Mouse (Mus musculus): Measurements from ENCODE around the gene Ppp1r18. TPM values are rescaled to one million over a fixed set of nuclear protein-coding genes. Genes with fewer than 3 reads are reported as not detected.

The Ppp1r18 gene
- total RNA-seq, 2 experiments from 2014 or later = 3.9 to 7.9 TPM

DNA sequence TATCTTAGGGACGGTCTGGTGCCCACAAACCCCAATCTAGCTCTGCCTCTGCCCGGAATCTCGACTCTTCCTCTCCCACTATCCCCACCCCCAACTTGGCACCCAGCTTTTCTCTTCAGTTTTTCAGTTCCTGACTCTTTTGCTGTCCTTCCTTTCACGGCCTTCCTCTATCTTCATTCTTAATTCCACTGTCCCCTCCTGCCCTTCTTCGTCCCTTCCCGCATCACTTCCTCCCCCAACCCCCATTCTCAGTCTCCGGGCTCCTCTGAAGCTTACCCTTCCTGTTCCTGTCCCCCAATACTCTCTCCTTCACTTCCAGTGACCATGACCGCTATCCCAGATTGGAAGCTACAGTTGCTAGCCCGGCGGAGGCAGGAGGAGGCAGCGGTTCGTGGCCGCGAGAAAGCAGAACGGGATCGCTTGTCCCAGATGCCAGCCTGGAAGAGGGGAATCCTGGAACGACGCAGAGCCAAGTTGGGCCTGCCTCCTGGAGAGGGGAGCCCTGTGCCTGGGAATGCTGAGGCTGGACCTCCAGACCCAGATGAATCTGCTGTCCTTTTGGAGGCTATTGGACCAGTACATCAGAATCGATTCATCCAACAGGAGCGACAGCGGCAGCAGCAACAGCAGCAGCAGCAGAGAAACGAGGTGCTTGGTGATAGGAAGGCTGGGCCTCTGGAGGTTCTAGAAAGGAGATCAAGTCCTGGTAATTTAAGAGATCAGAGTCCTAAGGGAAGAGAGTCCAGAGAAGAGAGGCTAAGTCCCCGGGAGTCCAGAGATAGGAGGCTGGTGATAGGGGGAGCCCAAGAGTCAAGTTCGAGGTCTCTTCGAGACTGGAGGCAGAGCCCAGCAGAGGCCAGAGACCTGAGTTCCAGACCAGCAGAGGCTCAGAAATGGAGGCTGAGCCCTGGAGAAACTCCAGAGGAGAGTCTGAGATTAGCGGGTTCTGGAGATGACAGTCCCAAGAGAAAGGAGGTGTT is 1.8 kb downstream of the Ppp1r18 start:
- intact Hi-C loops (cut with DNase I) = no loop called here
- TF ChIP-seq CTCF (IDR thresholded peaks at IDR 0.05) = peak; percentile 43
- DNase-seq = peak; percentile 54
- H3K4me3 ChIP-seq = peak overlapping the region; percentile 78
- peak overlapping the region; percentile 96 for H3K27ac ChIP-seq

DNA sequence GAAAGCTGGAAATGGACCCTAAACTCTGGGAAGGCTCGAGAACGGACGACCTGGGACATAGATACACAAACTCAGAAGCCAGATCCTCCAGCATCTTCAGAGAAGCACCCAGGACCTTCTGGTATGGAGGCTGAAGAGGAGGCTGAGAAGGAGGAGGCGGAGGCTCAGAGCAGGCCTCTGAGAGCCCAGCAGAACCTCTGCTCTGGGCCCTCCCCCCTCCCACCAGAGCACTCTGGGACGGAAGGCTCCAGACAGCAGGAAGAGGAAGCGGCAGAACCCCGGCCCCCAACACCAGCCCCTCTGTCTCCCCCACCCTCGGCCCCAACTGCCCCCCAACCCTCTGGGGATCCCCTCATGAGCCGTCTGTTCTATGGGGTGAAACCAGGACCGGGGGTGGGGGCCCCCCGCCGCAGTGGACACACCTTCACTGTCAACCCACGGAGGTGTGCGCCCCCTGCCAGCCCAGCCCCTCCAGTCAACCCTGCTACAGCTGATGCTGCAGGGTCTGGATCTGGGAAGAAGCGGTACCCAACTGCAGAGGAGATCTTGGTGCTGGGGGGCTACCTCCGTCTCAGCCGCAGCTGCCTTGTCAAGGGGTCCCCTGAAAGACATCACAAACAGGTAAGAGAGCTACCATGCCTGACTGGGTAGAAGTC is 2.9 kb downstream of the Ppp1r18 start:
- TF ChIP-seq CTCF (IDR thresholded peaks at IDR 0.05) = no peak
- Histone ChIP-seq H3K4me3 (peak overlapping the region; percentile 78), H3K27ac (peak overlapping the region; percentile 96)
- intact Hi-C loops (cut with DNase I) = no loop called here
- peak; percentile 42 for DNase-seq

DNA sequence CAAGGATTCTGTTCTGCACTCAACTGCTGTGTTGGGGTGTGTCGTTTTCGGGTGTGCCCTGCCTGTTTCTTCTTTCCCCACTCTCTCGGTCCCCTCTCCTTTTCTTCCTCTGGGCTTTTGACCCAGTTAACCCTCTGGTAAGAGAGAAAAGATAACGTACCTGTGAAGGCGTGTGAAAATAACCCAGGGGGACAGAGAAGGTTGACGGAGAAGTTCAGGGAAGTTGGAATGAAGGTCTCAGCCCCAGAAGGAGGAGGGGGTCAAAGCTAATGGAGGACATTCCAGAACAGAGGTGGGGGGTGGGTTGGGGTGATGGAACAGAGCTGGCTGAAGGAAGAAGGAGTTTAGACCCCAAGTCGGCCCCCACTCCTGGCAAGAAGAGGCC is 3.6 kb downstream of the Ppp1r18 start:
- intact Hi-C loops (cut with DNase I) = no loop called here
- no peak for TF ChIP-seq CTCF (IDR thresholded peaks at IDR 0.05)
- DNase-seq = peak; percentile 3
- H3K27ac ChIP-seq = peak overlapping the region; percentile 96
- peak overlapping the region; percentile 78 for H3K4me3 ChIP-seq

DNA sequence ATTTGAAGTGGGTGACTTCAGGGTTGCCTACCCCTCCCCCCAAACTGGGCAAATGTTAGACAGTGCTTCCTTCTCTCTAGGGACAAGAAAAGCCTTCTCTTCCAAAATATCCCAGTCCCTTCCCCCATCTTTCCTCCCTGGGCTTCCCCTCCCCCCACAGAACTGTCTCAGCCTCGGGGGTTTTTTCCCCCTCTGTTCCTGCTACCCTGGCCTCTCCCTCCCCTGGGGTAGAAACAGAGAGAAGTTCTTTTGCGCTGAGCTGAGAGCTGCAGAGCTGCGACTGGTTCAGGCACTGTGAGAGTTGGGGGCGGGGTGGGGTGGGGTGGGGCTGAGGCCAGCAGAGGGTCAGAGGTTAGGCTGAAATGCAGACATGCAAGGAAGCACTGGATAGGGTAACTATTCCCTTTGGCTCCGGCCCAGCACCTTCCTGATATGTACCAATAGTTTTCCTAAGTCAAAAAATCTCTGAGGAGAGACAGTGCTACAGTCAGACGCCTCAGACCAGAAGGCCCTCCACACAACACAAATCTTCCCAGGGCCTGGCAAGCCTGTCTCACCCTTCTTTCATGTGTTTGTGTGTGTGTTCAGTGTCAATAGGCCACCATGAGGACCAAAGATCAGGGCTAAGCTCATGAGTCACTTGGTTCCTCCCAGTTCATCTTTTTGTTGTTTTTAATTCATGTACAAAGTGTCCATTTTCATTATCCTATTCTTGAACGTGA is 4.1 kb downstream of the Ppp1r18 start:
- Histone ChIP-seq H3K27ac (peak overlapping the region; percentile 96), H3K4me3 (peak overlapping the region; percentile 78)
- DNase-seq = peak; percentile 62
- intact Hi-C loops (cut with DNase I) = no loop called here
- no peak for TF ChIP-seq CTCF (IDR thresholded peaks at IDR 0.05)

DNA sequence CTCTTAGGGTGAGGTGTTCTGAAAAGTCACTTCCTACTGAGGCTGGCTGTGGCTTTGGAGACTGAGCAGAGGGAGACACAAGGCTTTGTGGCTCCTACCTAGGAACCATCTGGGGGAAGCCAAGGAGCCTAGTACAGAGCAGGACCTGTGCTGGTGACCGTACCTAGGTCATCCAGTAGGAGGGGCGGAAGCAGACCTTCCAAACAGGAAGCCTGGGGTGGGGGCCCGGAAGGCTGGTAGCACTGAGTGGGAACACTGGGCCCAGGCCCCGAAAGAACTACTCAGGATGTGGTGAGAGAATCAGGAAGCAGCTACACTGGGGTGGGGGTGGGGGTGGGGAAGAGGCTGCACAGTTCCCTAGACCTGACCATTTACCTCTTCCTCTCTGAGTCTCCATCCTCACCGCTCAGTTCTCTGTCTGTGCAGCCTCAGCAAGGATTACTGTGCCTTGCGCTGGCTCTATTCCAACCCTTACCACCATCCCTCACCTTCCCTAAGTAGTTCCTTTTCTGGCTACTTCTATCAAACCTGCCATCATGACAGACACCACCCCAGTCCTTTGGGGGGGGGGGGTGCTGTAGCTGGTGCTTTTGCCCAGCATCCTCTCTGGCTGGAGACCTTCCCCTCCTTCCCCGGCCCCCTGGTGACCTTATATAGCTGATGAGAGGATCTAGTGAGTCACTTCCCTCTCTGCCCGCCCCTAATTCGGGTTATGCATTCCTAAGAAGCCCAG is 4.9 kb downstream of the Ppp1r18 start:
- TF ChIP-seq CTCF (IDR thresholded peaks at IDR 0.05) = no peak; the same call in 1 of the 2 replicates
- DNase-seq = peak; percentile 66
- intact Hi-C loops (cut with DNase I) = no loop called here
- H3K4me3 ChIP-seq = peak overlapping the region; percentile 78
- peak overlapping the region; percentile 96 for H3K27ac ChIP-seq

DNA sequence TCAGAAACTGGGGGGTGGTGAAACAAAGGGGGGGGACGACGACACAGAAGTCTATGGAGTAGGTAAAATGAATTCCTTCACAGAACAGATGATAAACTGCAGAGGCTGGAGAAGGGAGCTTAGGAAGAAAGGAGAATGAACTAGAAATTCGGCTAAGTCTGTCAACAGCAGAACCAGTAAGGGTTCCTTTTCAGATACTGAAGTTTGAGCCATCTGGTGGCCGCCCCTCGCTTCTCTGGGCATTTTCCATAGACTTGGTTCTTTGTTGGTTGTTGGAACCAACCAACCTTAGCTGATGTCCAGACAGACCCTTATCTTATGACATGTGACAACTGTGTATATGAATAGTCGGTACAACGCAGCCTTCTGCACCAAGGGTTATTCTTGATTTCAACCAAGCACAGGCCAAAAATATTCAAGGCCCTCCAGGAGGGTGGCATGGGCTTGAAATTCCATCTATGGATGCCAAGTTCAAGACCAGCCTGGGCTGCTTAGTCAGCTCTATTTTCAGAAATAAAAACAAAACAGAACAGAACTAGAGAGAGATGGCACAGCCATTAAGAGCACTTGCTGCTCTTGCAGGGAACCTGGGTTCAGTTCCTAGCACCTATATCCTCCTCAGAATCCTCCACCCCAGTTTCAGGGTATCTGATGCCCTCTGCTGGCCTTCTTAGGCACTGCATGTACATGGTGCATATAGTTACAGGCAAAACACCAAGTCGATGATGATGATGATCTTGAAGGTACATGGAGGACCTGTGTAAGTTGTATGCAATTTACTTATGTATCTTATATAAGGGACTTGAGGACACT is 5.7 kb downstream of the Ppp1r18 start:
- Histone ChIP-seq H3K27ac (peak overlapping the region; percentile 96), H3K4me3 (peak overlapping the region; percentile 78)
- intact Hi-C loops (cut with DNase I) = no loop called here
- DNase-seq = peak; percentile 34
- TF ChIP-seq CTCF (IDR thresholded peaks at IDR 0.05) = peak; percentile 62

DNA sequence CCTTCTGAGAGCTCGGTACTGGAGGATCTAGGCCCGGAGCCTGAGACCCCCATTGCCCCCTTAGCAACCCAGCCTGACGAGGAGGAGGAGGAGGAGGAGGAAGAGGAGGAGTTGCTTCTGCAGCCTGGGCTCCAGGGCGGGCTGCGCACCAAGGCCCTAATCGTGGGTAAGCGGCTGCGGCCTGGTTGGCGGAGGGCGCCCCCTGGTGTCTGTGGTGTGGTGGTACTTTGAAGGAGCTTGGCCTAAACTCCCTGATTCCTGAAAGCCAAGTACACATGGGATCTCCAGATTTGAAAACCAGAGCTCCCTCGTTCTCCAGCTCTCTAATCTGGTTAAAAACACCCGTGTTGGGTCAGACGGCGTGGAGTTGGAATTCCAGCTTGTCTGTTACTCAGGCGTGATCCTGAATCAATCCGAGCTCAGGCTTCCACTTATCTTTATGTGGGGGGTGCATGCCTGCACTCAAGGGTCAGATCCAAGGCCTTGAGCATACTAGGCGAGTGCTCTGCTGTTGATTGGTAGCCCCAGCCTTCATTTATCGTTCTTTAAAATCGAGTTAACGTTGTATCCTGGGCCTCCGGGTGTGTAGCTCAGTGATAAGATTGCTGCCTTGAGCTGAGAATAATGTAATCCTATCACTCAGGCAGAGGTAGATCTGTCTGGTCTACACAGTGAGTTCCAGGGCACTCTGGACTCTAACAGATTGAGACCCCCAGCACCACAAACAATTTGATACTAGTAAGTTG is 8.6 kb downstream of the Ppp1r18 start:
- intact Hi-C loops (cut with DNase I) = loop anchor here (1.0 to 2.0 kb wide), 2 partner anchors 38 to 135 kb away; no protein-coding TSS in a partner anchor
- Histone ChIP-seq H3K4me3 (peak overlapping the region; percentile 45), H3K27ac (peak overlapping the region; percentile 68)
- peak; percentile 99 for TF ChIP-seq CTCF (IDR thresholded peaks at IDR 0.05)
- peak; percentile 93 for DNase-seq

DNA sequence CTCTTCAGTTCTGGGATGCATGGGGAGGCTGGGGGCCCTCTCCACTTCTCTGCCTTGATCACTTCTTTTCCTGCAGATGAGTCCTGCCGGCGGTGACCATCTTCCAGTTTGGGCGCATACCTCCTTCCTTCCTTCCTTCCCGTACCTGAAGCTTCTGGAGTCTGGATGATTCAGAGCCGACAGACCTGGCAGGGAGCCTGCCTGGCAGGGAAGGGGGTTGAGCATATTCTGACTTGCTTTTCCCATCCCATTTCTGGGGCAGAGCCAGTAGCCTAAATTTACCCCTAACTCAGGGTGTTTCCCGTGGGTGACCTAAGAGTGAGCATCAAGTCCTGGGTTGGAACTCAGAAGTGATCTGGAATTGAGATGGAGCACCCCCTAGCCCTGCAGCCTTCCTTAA is 9.3 kb downstream of the Ppp1r18 start:
- peak; percentile 40 for DNase-seq
- no peak overlapping the region for H3K4me3 ChIP-seq
- intact Hi-C loops (cut with DNase I) = loop anchor here (2.0 kb wide), 1 partner anchor 136 kb away; no protein-coding TSS in a partner anchor
- TF ChIP-seq CTCF (IDR thresholded peaks at IDR 0.05) = no peak
- no peak overlapping the region for H3K27ac ChIP-seq

DNA sequence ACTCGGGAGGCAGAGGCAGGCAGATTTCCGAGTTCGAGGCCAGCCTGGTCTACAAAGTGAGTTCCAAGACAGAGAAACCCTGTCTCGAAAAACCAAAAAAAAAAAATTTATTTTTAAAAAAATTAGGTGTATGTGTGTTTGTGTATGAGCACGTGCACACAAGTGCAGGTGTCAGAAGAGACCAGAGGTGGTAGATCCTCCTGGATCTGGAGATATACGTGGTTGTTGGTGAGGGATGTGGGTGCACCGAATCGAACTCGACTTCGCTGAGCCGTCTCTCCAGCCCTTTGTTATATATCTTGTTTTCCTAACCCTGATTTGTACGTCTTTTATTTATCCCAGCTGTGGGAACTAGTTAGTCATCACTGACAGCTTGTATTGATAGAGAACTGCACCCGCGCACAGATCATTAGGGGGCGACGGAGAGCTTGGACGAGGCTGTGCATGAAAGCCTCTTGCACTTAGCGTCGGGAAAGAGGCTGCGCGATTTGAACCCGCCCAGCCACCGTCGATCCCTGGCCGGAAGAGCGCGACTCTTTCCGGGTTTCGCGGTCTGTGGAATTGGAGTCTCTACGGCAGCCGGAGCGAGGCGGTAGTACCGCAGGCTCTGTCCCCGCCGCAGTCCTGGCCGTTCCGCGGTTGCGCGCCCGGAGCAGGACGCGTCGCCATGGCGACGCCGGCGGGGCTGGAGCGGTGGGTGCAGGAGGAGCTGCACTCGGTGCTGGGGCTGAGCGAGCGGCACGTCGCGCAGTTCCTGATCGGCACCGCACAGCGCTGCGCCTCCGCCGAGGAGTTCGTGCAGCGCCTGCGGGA is 14.1 kb downstream of the Ppp1r18 start, which contains the start of gene Dhx16:
Dhx16 (plus strand) TSS at position 575 of the 813 bp plus-strand sequence.
- H3K4me3 ChIP-seq = peak within 1 kb of the TSS; percentile 100
- peak; percentile 96 for DNase-seq
- intact Hi-C loops (cut with DNase I) = no loop called here
- peak within 1 kb of the TSS; percentile 87 for H3K27ac ChIP-seq
- TF ChIP-seq CTCF (IDR thresholded peaks at IDR 0.05) = peak; percentile 88

DNA sequence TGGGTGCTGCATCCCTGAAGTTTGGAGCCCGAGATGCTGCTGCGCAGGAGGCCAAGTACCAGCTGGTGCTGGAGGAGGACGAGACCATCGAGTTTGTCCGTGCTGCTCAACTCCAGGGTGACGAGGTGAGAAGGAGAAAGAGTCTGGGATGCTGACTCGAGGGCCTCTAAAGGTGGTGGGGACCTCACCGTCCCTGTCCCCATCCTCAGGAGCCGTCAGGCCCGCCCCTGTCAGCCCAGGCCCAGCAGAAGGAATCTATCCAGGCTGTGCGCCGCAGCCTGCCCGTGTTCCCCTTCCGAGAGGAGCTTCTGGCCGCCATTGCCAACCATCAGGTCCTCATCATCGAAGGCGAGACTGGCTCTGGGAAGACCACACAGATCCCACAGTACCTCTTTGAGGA is 17.5 kb downstream of the Ppp1r18 start:
- DNase-seq = peak; percentile 18
- no peak for TF ChIP-seq CTCF (IDR thresholded peaks at IDR 0.05)
- H3K27ac ChIP-seq = no peak overlapping the region
- intact Hi-C loops (cut with DNase I) = no loop called here
- no peak overlapping the region for H3K4me3 ChIP-seq
